Comparison of ENCODE assay signal across 28 mouse cellular contexts in the genomic region with DNA sequence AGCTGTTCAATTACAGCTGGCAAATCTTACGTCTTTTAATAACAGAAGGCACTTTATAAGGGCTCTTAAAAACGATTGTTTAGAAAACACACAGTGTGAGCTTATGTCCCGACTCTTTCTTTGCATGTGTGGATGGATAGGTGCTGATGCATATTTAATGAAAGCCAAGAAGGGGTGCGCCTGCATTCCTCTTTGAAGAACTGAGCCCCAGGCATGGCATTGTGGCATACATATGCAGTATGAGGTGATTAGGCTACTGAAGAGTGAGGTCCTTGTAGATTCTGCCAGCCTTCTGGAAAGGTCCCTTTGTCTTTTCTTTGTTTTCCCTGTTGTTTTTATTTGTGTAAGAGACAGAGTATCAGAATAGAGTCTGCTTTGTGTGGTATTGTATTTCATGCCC. TPM values are rescaled to one million over a fixed set of nuclear protein-coding genes. Genes with fewer than 3 reads are reported as not detected.
DNase-seq lines count a peak whose midpoint lies in the region; ATAC-seq and TF ChIP-seq lines count a peak whose summit lies in the region.
"Had no signal": no experiment of that assay in that cellular context is flagged by ENCODE, and none has a peak within 500 bp of the region (broad histone marks: within the 10 kb centered on the region; RNA-seq: fewer than 3 reads in every experiment).

No protein-coding gene starts in this region.

- H3K9ac ChIP-seq in forebrain, embryonic 14.5 days (ENCODE audit: low read length), result no peak overlapping the region
- no peak overlapping the region for H3K9ac ChIP-seq in forebrain, embryonic 11.5 days (ENCODE audit: low read length)
- H3K9ac ChIP-seq in midbrain, embryonic 13.5 days (replicated peaks), result no peak overlapping the region
- H3K9ac ChIP-seq in midbrain, postnatal 0 days (replicated peaks; ENCODE audit: low read length, poor library complexity, severe bottlenecking), result no peak overlapping the region
- H3K9ac ChIP-seq in midbrain, embryonic 16.5 days (ENCODE audit: low read depth, low read length), result no peak overlapping the region
- H3K9ac ChIP-seq: liver, embryonic 14.5 days; neural tube, embryonic 12.5 days had no signal

- H3K4me2 ChIP-seq in forebrain, embryonic 14.5 days (ENCODE audit: low read length), result no peak overlapping the region
- H3K4me2 ChIP-seq in forebrain, embryonic 11.5 days (ENCODE audit: low read depth, low read length, severe bottlenecking), result no peak overlapping the region
- no peak overlapping the region for H3K4me2 ChIP-seq in midbrain, embryonic 13.5 days (replicated peaks)
- no peak overlapping the region for H3K4me2 ChIP-seq in midbrain, postnatal 0 days (ENCODE audit: low read depth, low read length, poor library complexity, severe bottlenecking)
- no peak overlapping the region for H3K4me2 ChIP-seq in midbrain, embryonic 16.5 days (ENCODE audit: low read length)
- H3K4me2 ChIP-seq: heart, embryonic 11.5 days; neural tube, embryonic 12.5 days had no signal

- no peaks in the 10 kb centered on the region for H3K36me3 ChIP-seq in forebrain, embryonic 14.5 days (ENCODE audit: control insufficient read depth, insufficient read depth, low read length)
- H3K36me3 ChIP-seq in forebrain, embryonic 11.5 days (ENCODE audit: control insufficient read depth, insufficient read depth, low read length), result no peaks in the 10 kb centered on the region
- H3K36me3 ChIP-seq in midbrain, embryonic 13.5 days, result no peaks in the 10 kb centered on the region
- no peaks in the 10 kb centered on the region for H3K36me3 ChIP-seq in midbrain, postnatal 0 days (ENCODE audit: insufficient read depth, low read length)
- no peaks in the 10 kb centered on the region for H3K36me3 ChIP-seq in midbrain, embryonic 16.5 days (ENCODE audit: control insufficient read depth, insufficient read depth, low read length)
- H3K36me3 ChIP-seq: neural tube, embryonic 12.5 days had no signal

- no peak overlapping the region for H3K27ac ChIP-seq in forebrain, embryonic 14.5 days (ENCODE audit: low read depth, low read length)
- no peak overlapping the region for H3K27ac ChIP-seq in forebrain, embryonic 11.5 days (ENCODE audit: low read depth, low read length)
- peak overlapping the region; percentile 68 for H3K27ac ChIP-seq in midbrain, embryonic 13.5 days
- no peak overlapping the region for H3K27ac ChIP-seq in midbrain, postnatal 0 days (ENCODE audit: low read depth, low read length)
- peak overlapping the region; percentile 50 for H3K27ac ChIP-seq in midbrain, embryonic 16.5 days (ENCODE audit: low read length)
- H3K27ac ChIP-seq: gastrocnemius, adult 2 months; liver, embryonic 14.5 days; macrophage; neural tube, embryonic 12.5 days had no signal

- no peak overlapping the region for H3K4me3 ChIP-seq in forebrain, embryonic 14.5 days (ENCODE audit: low read depth, low read length)
- H3K4me3 ChIP-seq in forebrain, embryonic 11.5 days (ENCODE audit: low read depth, low read length), result no peak overlapping the region
- no peak overlapping the region for H3K4me3 ChIP-seq in midbrain, embryonic 13.5 days (replicated peaks)
- no peak overlapping the region for H3K4me3 ChIP-seq in midbrain, postnatal 0 days (ENCODE audit: low read depth, low read length)
- no peak overlapping the region for H3K4me3 ChIP-seq in midbrain, embryonic 16.5 days (ENCODE audit: low read depth, low read length)
- H3K4me3 ChIP-seq: gastrocnemius, adult 2 months; myocyte; neural tube, embryonic 12.5 days had no signal

- no peak for TF ChIP-seq CTCF in midbrain, postnatal 0 days (IDR thresholded peaks at IDR 0.05)

- ATAC-seq in forebrain, embryonic 14.5 days, result peak; percentile 44
- ATAC-seq in forebrain, embryonic 11.5 days (replicated peaks; ENCODE audit: low FRiP score), result no peak
- ATAC-seq in midbrain, embryonic 13.5 days, result no peak; the same call in 1 of the 2 replicates
- no peak for ATAC-seq in midbrain, postnatal 0 days (ENCODE audit: low FRiP score)
- ATAC-seq in midbrain, embryonic 16.5 days, result no peak
- ATAC-seq: intestine, postnatal 0 days had no signal

- H3K27me3 ChIP-seq in forebrain, embryonic 14.5 days (replicated peaks; ENCODE audit: control insufficient read depth, insufficient read depth, low read length), result no peaks in the 10 kb centered on the region
- no peaks in the 10 kb centered on the region for H3K27me3 ChIP-seq in forebrain, embryonic 11.5 days (ENCODE audit: control insufficient read depth, insufficient read depth, low read length)
- H3K27me3 ChIP-seq in midbrain, embryonic 13.5 days, result no peaks in the 10 kb centered on the region
- H3K27me3 ChIP-seq in midbrain, postnatal 0 days (ENCODE audit: insufficient read depth, low read length), result no peaks in the 10 kb centered on the region
- H3K27me3 ChIP-seq in midbrain, embryonic 16.5 days (ENCODE audit: control insufficient read depth, insufficient read depth, low read depth, low read length), result no peaks in the 10 kb centered on the region
- H3K27me3 ChIP-seq: neural tube, embryonic 12.5 days had no signal

- 28% methylated on average over 4 of the region's 4 CpGs for WGBS in forebrain, embryonic 14.5 days
- 56% methylated on average over 4 of the region's 4 CpGs for WGBS in forebrain, embryonic 11.5 days
- 50% methylated on average over 4 of the region's 4 CpGs for WGBS in midbrain, embryonic 13.5 days
- WGBS in midbrain, postnatal 0 days, result 43% methylated on average over 4 of the region's 4 CpGs
- 47% methylated on average over 4 of the region's 4 CpGs for WGBS in midbrain, embryonic 16.5 days

- no peaks in the 10 kb centered on the region for H3K9me3 ChIP-seq in forebrain, embryonic 14.5 days (replicated peaks; ENCODE audit: control insufficient read depth, low read length)
- H3K9me3 ChIP-seq in forebrain, embryonic 11.5 days (ENCODE audit: control insufficient read depth, low read length), result no peaks in the 10 kb centered on the region
- no peaks in the 10 kb centered on the region for H3K9me3 ChIP-seq in midbrain, embryonic 13.5 days
- H3K9me3 ChIP-seq in midbrain, postnatal 0 days (ENCODE audit: low read length), result no peaks in the 10 kb centered on the region
- H3K9me3 ChIP-seq in midbrain, embryonic 16.5 days (replicated peaks; ENCODE audit: control insufficient read depth, low read length, poor library complexity, severe bottlenecking), result no peaks in the 10 kb centered on the region
- H3K9me3 ChIP-seq: neural tube, embryonic 12.5 days had no signal

- no peaks in the 10 kb centered on the region for H3K4me1 ChIP-seq in forebrain, embryonic 14.5 days (ENCODE audit: control insufficient read depth, insufficient read depth, low read length)
- H3K4me1 ChIP-seq in forebrain, embryonic 11.5 days (replicated peaks; ENCODE audit: control insufficient read depth, insufficient read depth, low read length), result no peaks in the 10 kb centered on the region
- peaks cover 16% of the 10 kb centered on the region for H3K4me1 ChIP-seq in midbrain, embryonic 13.5 days (replicated peaks)
- H3K4me1 ChIP-seq in midbrain, postnatal 0 days (ENCODE audit: insufficient read depth, low read length), result no peaks in the 10 kb centered on the region
- peaks cover 4% of the 10 kb centered on the region for H3K4me1 ChIP-seq in midbrain, embryonic 16.5 days (ENCODE audit: control insufficient read depth, insufficient read depth, low read length)
- H3K4me1 ChIP-seq: neural tube, embryonic 12.5 days had no signal

- DNase-seq in forebrain, embryonic 14.5 days (ENCODE audit: low spot score), result peak; percentile 49
- DNase-seq in forebrain, embryonic 11.5 days (ENCODE audit: low spot score), result no peak
- DNase-seq in midbrain, postnatal 0 days (ENCODE audit: low spot score), result no peak
- DNase-seq in ZHBTc4 (ENCODE audit: low read depth, low spot score), result peak; percentile 73
- no peak for DNase-seq in layer of hippocampus, postnatal 25 days (ENCODE audit: extremely low spot score in 1 of 2, low spot score in 1 of 2)
- DNase-seq: adrenal gland, adult 8-10 months; cerebellum, adult 8-10 months; cerebellum, postnatal 36 days; gastrocnemius, adult 2 months; gastrocnemius, postnatal 36 days; heart, adult 18-20 months; heart, postnatal 4 days; kidney, adult 9 months; kidney, postnatal 14 days; layer of hippocampus, adult 9-11 months; liver; lung, adult 2 months; lung, postnatal 10 days; retina, postnatal 1 day; right cerebral cortex, postnatal 14 days had no signal

RNA-seq across cellular contexts. Expression of a gene that starts 45.9 kb away (rescaled TPM):
- 210 TPM in 2 replicates for polyA plus RNA-seq in forebrain, embryonic 14.5 days (2014; fragmentation: Nextera tagmentation; extraction: Ambion mirVana)
- polyA plus RNA-seq in forebrain, embryonic 11.5 days (2014; fragmentation: Nextera tagmentation; extraction: Ambion mirVana), result 264 and 288 TPM in 2 replicates
- 156 and 162 TPM in 2 replicates for polyA plus RNA-seq in midbrain, embryonic 13.5 days (2015; fragmentation: Nextera tagmentation; extraction: Ambion mirVana)
- 148 and 163 TPM in 2 replicates for total RNA-seq in midbrain, postnatal 0 days (2014; rRNA removed)
- polyA plus RNA-seq in midbrain, postnatal 0 days (2015; fragmentation: Nextera tagmentation; extraction: Ambion mirVana), result 197 and 200 TPM in 2 replicates
- polyA plus RNA-seq in midbrain, embryonic 16.5 days (2015; fragmentation: Nextera tagmentation; extraction: Ambion mirVana), result 160 and 162 TPM in 2 replicates
- total RNA-seq in layer of hippocampus, postnatal 25 days (2021), result 100 to 1,000 TPM; 179 to 204 TPM

RNA-seq across cellular contexts. Expression of a gene that starts 48.4 kb away (rescaled TPM):
- 1.7 and 1.9 TPM in 2 replicates for polyA plus RNA-seq in forebrain, embryonic 14.5 days (2014; fragmentation: Nextera tagmentation; extraction: Ambion mirVana)
- 0.76 and 2.5 TPM in 2 replicates for polyA plus RNA-seq in forebrain, embryonic 11.5 days (2014; fragmentation: Nextera tagmentation; extraction: Ambion mirVana)
- polyA plus RNA-seq in midbrain, embryonic 13.5 days (2015; fragmentation: Nextera tagmentation; extraction: Ambion mirVana), result 1.6 and 2.2 TPM in 2 replicates
- total RNA-seq in midbrain, postnatal 0 days (2014; rRNA removed), result 4.2 and 5.2 TPM in 2 replicates
- polyA plus RNA-seq in midbrain, postnatal 0 days (2015; fragmentation: Nextera tagmentation; extraction: Ambion mirVana), result 2.4 and 3.1 TPM in 2 replicates
- 2.0 and 2.9 TPM in 2 replicates for polyA plus RNA-seq in midbrain, embryonic 16.5 days (2015; fragmentation: Nextera tagmentation; extraction: Ambion mirVana)
- total RNA-seq in layer of hippocampus, postnatal 25 days (2021), result 1 to 10 TPM; 1.6 to 2.4 TPM

Comparison
In these comparisons a context has a peak if more than half of its experiments do, and no peak if none do; other contexts are left out.
1. DNase-seq: peak in forebrain, embryonic 14.5 days (single experiment) and ZHBTc4 (single experiment); none in forebrain, embryonic 11.5 days (single experiment), midbrain, postnatal 0 days (single experiment) and layer of hippocampus, postnatal 25 days (0 of 2).
2. H3K27ac ChIP-seq: peak in midbrain, embryonic 13.5 days (single experiment) and midbrain, embryonic 16.5 days (single experiment); none in forebrain, embryonic 14.5 days (single experiment), forebrain, embryonic 11.5 days (single experiment) and midbrain, postnatal 0 days (single experiment).